9 mouse cellular contexts compared by ENCODE assay signal in the genomic region with DNA sequence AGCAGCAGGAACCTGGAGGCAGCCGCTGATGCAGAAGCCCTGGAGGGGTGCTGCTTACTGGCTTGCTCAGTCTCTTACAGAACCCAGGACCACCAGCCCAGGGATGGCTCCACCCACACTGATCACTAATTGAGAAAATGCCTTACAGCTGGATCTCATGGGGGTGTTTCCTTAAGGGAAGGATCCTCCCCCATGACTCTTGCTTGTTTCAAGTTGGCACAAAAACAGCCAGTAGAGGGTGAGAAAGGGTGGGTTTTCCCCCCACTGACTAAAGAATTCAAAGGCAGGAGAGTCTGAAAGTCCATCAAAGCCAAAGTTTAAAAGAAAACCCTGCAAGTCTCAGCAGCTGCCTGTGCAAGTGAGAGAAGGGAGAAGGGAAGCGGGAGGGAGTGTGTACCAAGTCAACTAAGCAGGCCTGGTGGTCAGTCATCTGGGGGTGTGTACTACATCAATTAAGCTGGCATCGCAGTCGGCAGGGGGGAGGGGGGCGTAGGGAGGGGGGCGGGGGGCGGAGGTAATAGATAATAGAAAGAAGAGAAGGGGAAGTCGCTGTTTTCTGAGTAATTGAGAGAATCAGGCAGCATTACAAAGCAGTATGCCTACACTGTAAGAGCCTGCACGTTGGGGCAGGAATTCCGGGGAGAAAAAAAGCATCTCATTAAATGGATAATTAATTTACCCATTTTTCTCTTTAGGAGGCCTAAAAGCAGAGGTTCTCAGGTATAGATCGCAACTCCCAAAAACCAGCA.
DNase-seq lines count a peak whose midpoint lies in the region; ATAC-seq and TF ChIP-seq lines count a peak whose summit lies in the region.
"Had no signal": no experiment of that assay in that cellular context is flagged by ENCODE, and none has a peak within 500 bp of the region (broad histone marks: within the 10 kb centered on the region; RNA-seq: fewer than 3 reads in every experiment).

No protein-coding gene starts in this region.

- intact Hi-C loops in left cerebral cortex, postnatal 25 days (cut with DNase I): no loop called here
- intact Hi-C loops in heart, postnatal 10 days (cut with DNase I): no loop called here

- no peak for TF ChIP-seq CTCF in CH12.LX (conservative IDR thresholded peaks at IDR 0.05 in 1 of 2, IDR thresholded peaks at IDR 0.05 in 1 of 2; ENCODE audit: low read depth in 2 of 2, low read length in 2 of 2)
- no peak for TF ChIP-seq CTCF in forebrain, postnatal 0 days (IDR thresholded peaks at IDR 0.05; ENCODE audit: low read depth)

- no peak for TF ChIP-seq POLR2A in CH12.LX (IDR thresholded peaks at IDR 0.05; ENCODE audit: low read depth, low read length)

- H3K4me1 ChIP-seq in CH12.LX (ENCODE audit: control insufficient read depth in 1 of 2, insufficient read depth in 2 of 2): peaks cover 2 to 14% of the 10 kb centered on the region in 2 experiments; a peak in 3 of 4 replicates
- peaks cover 4% of the 10 kb centered on the region; the same call in 1 of the 2 replicates for H3K4me1 ChIP-seq in forebrain, postnatal 0 days (ENCODE audit: insufficient read depth)

- H3K27ac ChIP-seq in CH12.LX (ENCODE audit: insufficient read depth, low read depth): no peak overlapping the region
- H3K27ac ChIP-seq in forebrain, postnatal 0 days (ENCODE audit: low read depth, low read length): no peak overlapping the region

- H3K4me2 ChIP-seq in CH12.LX (ENCODE audit: insufficient read depth, low read depth, poor library complexity, severe bottlenecking): peak overlapping the region; percentile 50
- no peak overlapping the region for H3K4me2 ChIP-seq in forebrain, postnatal 0 days (ENCODE audit: low read depth)

- no peaks in the 10 kb centered on the region for H3K9me3 ChIP-seq in CH12.LX (replicated peaks; ENCODE audit: low read length)
- H3K9me3 ChIP-seq in forebrain, postnatal 0 days (ENCODE audit: low read length): no peaks in the 10 kb centered on the region

- dilution Hi-C loops in CH12.LX (cut with MboI; ENCODE audit: extremely low pct_ligation_motif_present, extremely low pct_unique_long_range_greater_than_20kb, low sequenced_read_pairs): no loop called here

- TF ChIP-seq EP300 in CH12.LX (IDR thresholded peaks at IDR 0.05; ENCODE audit: low read length): no peak

- H3K4me3 ChIP-seq in CH12.LX (replicated peaks in 1 of 3; ENCODE audit: low read depth in 2 of 3, low read length in 2 of 3, poor library complexity in 1 of 3): no peak overlapping the region
- no peak overlapping the region for H3K4me3 ChIP-seq in forebrain, postnatal 0 days (ENCODE audit: low read depth, low read length)

- peak; percentile 19 for DNase-seq in CH12.LX (ENCODE audit: extremely low read depth)
- no peak for DNase-seq in forebrain, postnatal 0 days
- peak; percentile 54 for DNase-seq in kidney, postnatal 14 days
- DNase-seq in right cerebral cortex, adult 2 months (ENCODE audit: low spot score in 2 of 2): no peak
- no peak for DNase-seq in left cerebral cortex, postnatal 25 days (ENCODE audit: low spot score in 2 of 2)
- DNase-seq in thymus, postnatal 10 days (ENCODE audit: low spot score in 2 of 2): no peak
- no peak for DNase-seq in heart, postnatal 10 days
- DNase-seq: thymus, adult 2 months had no signal

- H3K27me3 ChIP-seq in CH12.LX (replicated peaks): no peaks in the 10 kb centered on the region
- H3K27me3 ChIP-seq in forebrain, postnatal 0 days (ENCODE audit: insufficient read depth, low read length): no peaks in the 10 kb centered on the region

- 8% methylated on average over 8 of the region's 11 CpGs for WGBS in forebrain, postnatal 0 days

- ATAC-seq in common myeloid progenitor, adult 5-6 weeks (replicated peaks; ENCODE audit: low read depth, poor library complexity, severe bottlenecking): peak; percentile 34
- ATAC-seq in forebrain, postnatal 0 days: peak; percentile 60

- no peaks in the 10 kb centered on the region for H3K36me3 ChIP-seq in CH12.LX (replicated peaks in 1 of 2; ENCODE audit: control insufficient read depth in 1 of 2, insufficient read depth in 1 of 2, low read length in 1 of 2)
- H3K36me3 ChIP-seq in forebrain, postnatal 0 days (ENCODE audit: insufficient read depth): no peaks in the 10 kb centered on the region

- no peak overlapping the region for H3K9ac ChIP-seq in CH12.LX (ENCODE audit: insufficient read depth, low read depth)
- H3K9ac ChIP-seq in forebrain, postnatal 0 days: no peak overlapping the region

- TF ChIP-seq RAD21 in CH12.LX (IDR thresholded peaks at IDR 0.05; ENCODE audit: low read depth, low read length): no peak

- in situ Hi-C loops in CH12.LX (cut with MboI; ENCODE audit: low pct_ligation_motif_present, low pct_unique_long_range_greater_than_20kb, low sequenced_read_pairs): no loop called here

- H3K79me2 ChIP-seq in CH12.LX (replicated peaks; ENCODE audit: control insufficient read depth, extremely low read depth, insufficient read depth, poor library complexity, severe bottlenecking): no peaks in the 10 kb centered on the region

TF ChIP-seq in CH12.LX, 34 proteins besides CTCF, POLR2A, EP300 and RAD21:
- TF ChIP-seq MAZ (IDR thresholded peaks at IDR 0.05; ENCODE audit: low read depth, low read length) (peak; percentile 50; the same call in 1 of the 2 replicates), JUN (IDR thresholded peaks at IDR 0.05; ENCODE audit: insufficient read depth, low read depth, low read length) (no peak)
TF ChIP-seq in CH12.LX: peak in this region for 1.

Comparison
In these comparisons a context has a peak if more than half of its experiments do, and no peak if none do; other contexts are left out.
1. DNase-seq: peak in CH12.LX (single experiment) and kidney, postnatal 14 days (single experiment); none in forebrain, postnatal 0 days (single experiment), right cerebral cortex, adult 2 months (0 of 2), left cerebral cortex, postnatal 25 days (0 of 2), thymus, postnatal 10 days (0 of 2) and heart, postnatal 10 days (0 of 2).